In the genomic region with DNA sequence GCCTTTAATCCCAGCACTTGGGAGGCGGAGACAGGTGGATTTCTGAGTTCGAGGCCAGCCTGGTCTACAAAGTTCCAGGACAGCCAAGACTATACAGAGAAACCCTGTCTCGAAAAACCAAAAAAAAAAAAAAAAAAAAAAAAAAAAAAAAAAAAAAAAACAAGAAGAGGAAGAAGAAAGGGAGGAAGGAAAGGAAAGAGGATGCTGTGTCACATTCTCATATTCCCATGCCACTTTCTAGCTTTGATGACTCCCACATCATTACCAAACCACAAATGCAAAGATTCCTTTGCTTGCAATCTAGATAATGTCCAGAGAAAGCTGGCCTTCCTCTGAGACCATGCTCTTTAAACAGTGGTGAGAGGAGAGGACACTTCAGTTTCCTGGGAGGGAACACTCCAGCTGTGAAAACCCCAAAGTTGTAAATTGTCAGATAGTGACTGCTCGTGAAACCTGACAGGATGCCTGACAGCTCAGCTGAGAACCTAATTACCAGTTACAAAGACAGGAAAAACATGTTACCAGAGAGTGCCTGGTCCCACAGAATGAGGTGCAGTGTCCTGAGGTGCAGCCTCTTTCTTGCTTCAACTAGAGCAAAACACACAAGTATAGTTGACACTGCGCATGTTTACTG, we compare ENCODE assay signal across 29 mouse cellular contexts. TPM values are rescaled to one million over a fixed set of nuclear protein-coding genes. Genes with fewer than 3 reads are reported as not detected.
DNase-seq lines count a peak whose midpoint lies in the region; ATAC-seq and TF ChIP-seq lines count a peak whose summit lies in the region.
"Had no signal": no experiment of that assay in that cellular context is flagged by ENCODE, and none has a peak within 500 bp of the region (broad histone marks: within the 10 kb centered on the region; RNA-seq: fewer than 3 reads in every experiment).

No protein-coding gene starts in this region.

- TF ChIP-seq EP300 in heart, adult 2 months (IDR thresholded peaks at IDR 0.05; ENCODE audit: insufficient read depth, low read depth, low read length) = no peak

- no peak overlapping the region for H3ac ChIP-seq in myocyte (ENCODE audit: control insufficient read depth, insufficient read length)

- peak; percentile 80 for DNase-seq in heart, adult 11 months
- no peak for DNase-seq in heart, adult 2 months
- no peak for DNase-seq in layer of hippocampus, adult 2 months (ENCODE audit: low spot score in 2 of 2)
- DNase-seq in layer of hippocampus, adult 18-20 months (ENCODE audit: low spot score in 2 of 2) = no peak
- DNase-seq in spleen, postnatal 10 days (ENCODE audit: low spot score in 2 of 2) = no peak
- no peak for DNase-seq in thymus, postnatal 14 days
- DNase-seq: adrenal gland, postnatal 10 days; cerebellum, adult 8-10 months; cerebellum, postnatal 25 days; gastrocnemius, postnatal 25 days; heart, postnatal 14 days; kidney, adult 9 months; left cerebral cortex, postnatal 4 days; lung, adult 2 months; lung, postnatal 10 days; retina, postnatal 1 day; right cerebral cortex, postnatal 14 days had no signal

- no peaks in the 10 kb centered on the region for H3K36me3 ChIP-seq in heart, adult 2 months (ENCODE audit: control insufficient read depth, insufficient read depth, low read length)
- no peaks in the 10 kb centered on the region for H3K36me3 ChIP-seq in myocyte (ENCODE audit: control insufficient read depth, insufficient read depth)
- H3K36me3 ChIP-seq: embryonic facial prominence, embryonic 12.5 days; forebrain, embryonic 10.5 days; forebrain, embryonic 15.5 days; midbrain, embryonic 12.5 days; neural tube, embryonic 15.5 days; stomach, embryonic 15.5 days had no signal

- TF ChIP-seq CTCF in heart, adult 2 months (IDR thresholded peaks at IDR 0.05) = no peak
- no peak for TF ChIP-seq CTCF in layer of hippocampus, adult 2 months (conservative IDR thresholded peaks at IDR 0.05)

- no peak for TF ChIP-seq POLR2A in heart, adult 2 months (IDR thresholded peaks at IDR 0.05; ENCODE audit: insufficient read depth, low read depth, low read length)
- no peak for TF ChIP-seq POLR2A in myocyte (IDR thresholded peaks at IDR 0.05; ENCODE audit: insufficient read length, low read depth)

- 69% methylated on average over 5 of the region's 5 CpGs for WGBS in heart, adult 2 months

- intact Hi-C loops in heart, adult 2 months (cut with DNase I) = loop anchor here (10.0 kb wide), 1 partner anchor 517 kb away; no protein-coding TSS in a partner anchor

- no peaks in the 10 kb centered on the region for H3K79me2 ChIP-seq in heart, adult 2 months (replicated peaks; ENCODE audit: control insufficient read depth, insufficient read depth, low read length)
- no peaks in the 10 kb centered on the region for H3K79me2 ChIP-seq in myocyte (ENCODE audit: control insufficient read depth, insufficient read depth)

- no peaks in the 10 kb centered on the region; the same call in 1 of the 2 replicates for H3K27me3 ChIP-seq in heart, adult 2 months (ENCODE audit: control insufficient read depth, insufficient read depth, low read length)
- no peaks in the 10 kb centered on the region for H3K27me3 ChIP-seq in myocyte (ENCODE audit: control insufficient read depth, insufficient read depth, insufficient read length)
- H3K27me3 ChIP-seq: embryonic facial prominence, embryonic 12.5 days; forebrain, embryonic 15.5 days; midbrain, embryonic 12.5 days; neural tube, embryonic 15.5 days; stomach, embryonic 15.5 days had no signal

- peak; percentile 45 for ATAC-seq in common myeloid progenitor, adult 5-6 weeks (replicated peaks; ENCODE audit: low read depth, poor library complexity, severe bottlenecking)
- ATAC-seq: CD4-positive, CD25-positive, alpha-beta regulatory T cell, adult 4 months; forebrain, embryonic 15.5 days; hindbrain, embryonic 16.5 days; intestine, embryonic 16.5 days had no signal

- H3K4me2 ChIP-seq in myocyte (ENCODE audit: low read depth) = peak overlapping the region; percentile 0
- H3K4me2 ChIP-seq: embryonic facial prominence, embryonic 12.5 days; forebrain, embryonic 15.5 days; midbrain, embryonic 12.5 days; neural tube, embryonic 15.5 days; stomach, embryonic 15.5 days had no signal

- H3K27ac ChIP-seq in heart, adult 2 months = no peak overlapping the region
- peak overlapping the region; percentile 99 for H3K27ac ChIP-seq in layer of hippocampus, adult 2 months
- H3K27ac ChIP-seq: embryonic facial prominence, embryonic 12.5 days; forebrain, embryonic 10.5 days; forebrain, embryonic 15.5 days; liver, embryonic 14.5 days; midbrain, embryonic 12.5 days; neural tube, embryonic 15.5 days; stomach, embryonic 15.5 days had no signal

- no peak overlapping the region for H3K4me3 ChIP-seq in heart, adult 2 months
- H3K4me3 ChIP-seq in layer of hippocampus, adult 2 months = no peak overlapping the region
- no peak overlapping the region for H3K4me3 ChIP-seq in myocyte
- H3K4me3 ChIP-seq: embryonic facial prominence, embryonic 12.5 days; forebrain, embryonic 10.5 days; forebrain, embryonic 15.5 days; midbrain, embryonic 12.5 days; neural tube, embryonic 15.5 days; stomach, embryonic 15.5 days had no signal

- H3K9ac ChIP-seq in heart, adult 2 months (ENCODE audit: low read depth, low read length) = no peak overlapping the region
- H3K9ac ChIP-seq: embryonic facial prominence, embryonic 12.5 days; forebrain, embryonic 15.5 days; liver, embryonic 14.5 days; midbrain, embryonic 12.5 days; neural tube, embryonic 15.5 days; stomach, embryonic 15.5 days had no signal

- peaks cover 1% of the 10 kb centered on the region; the same call in 1 of the 2 replicates for H3K4me1 ChIP-seq in heart, adult 2 months (ENCODE audit: control insufficient read depth, insufficient read depth, low read length)

TF ChIP-seq in myocyte, 11 proteins besides CTCF, POLR2A, EP300 and RAD21:
- TF ChIP-seq E2F4 (IDR thresholded peaks at IDR 0.05; ENCODE audit: insufficient read depth) (no peak), MAX (IDR thresholded peaks at IDR 0.05; ENCODE audit: low read depth) (no peak), REST (IDR thresholded peaks at IDR 0.05; ENCODE audit: insufficient read depth, insufficient read length) (no peak), TCF12 (IDR thresholded peaks at IDR 0.05; ENCODE audit: insufficient read depth, poor library complexity, severe bottlenecking) (no peak), SRF (IDR thresholded peaks at IDR 0.05; ENCODE audit: control insufficient read depth, insufficient read length, low read depth) (no peak), POLR2AphosphoS2 (IDR thresholded peaks at IDR 0.05; ENCODE audit: insufficient read length, low read depth) (no peak), MYOG (IDR thresholded peaks at IDR 0.05; ENCODE audit: control insufficient read depth in 1 of 3, insufficient read depth in 1 of 3, insufficient read length in 2 of 3, low read depth in 2 of 3) (no peak), TCF3 (IDR thresholded peaks at IDR 0.05; ENCODE audit: insufficient read length, low read depth) (no peak), USF1 (IDR thresholded peaks at IDR 0.05; ENCODE audit: low read depth) (no peak), MYOD1 (IDR thresholded peaks at IDR 0.05; ENCODE audit: control insufficient read depth in 1 of 3, insufficient read length in 2 of 3, low read depth in 2 of 3) (no peak), CEBPB (IDR thresholded peaks at IDR 0.05; ENCODE audit: insufficient read depth, poor library complexity, severe bottlenecking) (no peak)

RNA-seq across cellular contexts. Expression of gene Taok1, which starts 14.4 kb away (rescaled TPM):
- 10 to 100 TPM; 50.9 to 56.8 TPM for total RNA-seq in heart, adult 2 months (2021)
- polyA plus RNA-seq in heart, adult 2 months (2012; rRNA removed) = 7.8 and 18.2 TPM in 2 replicates
- total RNA-seq in layer of hippocampus, adult 2 months (2021) = 100 to 1,000 TPM; 112 to 114 TPM
- total RNA-seq in layer of hippocampus, adult 18-20 months (2021) = 100 to 1,000 TPM; 109 to 110 TPM
- 42.3 and 49.5 TPM in 2 replicates for total RNA-seq in common myeloid progenitor, adult 5-6 weeks (2017)
- polyA plus RNA-seq in myocyte (2012; fragmentation: generic; extraction: Trizol) = 9.2 TPM
